Mouse (Mus musculus): ENCODE measurements around the gene Acer3. TPM values are rescaled to one million over a fixed set of nuclear protein-coding genes. Genes with fewer than 3 reads are reported as not detected.

Gene Acer3
- total RNA-seq, 1 experiment: 26.2 TPM

DNA sequence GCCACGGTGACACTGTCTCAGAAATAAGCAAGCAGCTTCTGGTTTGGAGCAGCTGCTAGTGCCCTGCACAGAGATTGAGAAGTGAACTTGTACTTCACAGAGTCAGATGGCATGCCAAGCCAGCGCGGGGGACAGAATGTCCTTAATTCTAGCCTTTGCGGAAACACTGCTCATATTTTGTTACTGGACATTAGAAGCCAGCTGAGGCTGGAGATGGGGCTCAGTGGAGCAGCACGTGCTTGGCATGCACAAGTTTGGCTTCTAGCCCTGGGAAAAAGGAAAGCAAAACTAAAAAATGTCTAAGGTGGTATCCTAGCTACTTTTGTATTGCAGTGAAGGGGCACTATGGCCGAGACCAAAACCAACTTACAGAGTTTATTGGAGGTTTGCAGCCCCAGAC lies 135.7 kb downstream of the Acer3 start:
- TF ChIP-seq MAFK (IDR thresholded peaks at IDR 0.05; ENCODE audit: insufficient read depth, low read depth, low read length): no peak
- TF ChIP-seq ZNF384 (IDR thresholded peaks at IDR 0.05; ENCODE audit: low read depth, low read length): no peak
- TF ChIP-seq ZC3H11A (IDR thresholded peaks at IDR 0.05; ENCODE audit: borderline replicate concordance, low read depth, low read length): no peak
- TF ChIP-seq HCFC1 (IDR thresholded peaks at IDR 0.05; ENCODE audit: borderline replicate concordance, insufficient read depth, low read length): no peak
- TF ChIP-seq CHD2 (IDR thresholded peaks at IDR 0.05; ENCODE audit: low read depth, low read length): no peak
- no peaks in the 10 kb centered on the region for H3K9me3 ChIP-seq (ENCODE audit: control insufficient read depth, insufficient read depth, low read depth, low read length)
- no peak for DNase-seq (ENCODE audit: low read depth, low spot score)
- no peaks in the 10 kb centered on the region for H3K36me3 ChIP-seq (ENCODE audit: control insufficient read depth, insufficient read depth, low read length, poor library complexity, severe bottlenecking)
- H3K4me3 ChIP-seq (ENCODE audit: insufficient read depth in 1 of 2, low read depth in 1 of 2, low read length in 2 of 2, poor library complexity in 1 of 2, severe bottlenecking in 1 of 2): no peak overlapping the region
- peaks cover 4 to 11% of the 10 kb centered on the region in 2 experiments; a peak in 3 of 4 replicates for H3K4me1 ChIP-seq (ENCODE audit: control insufficient read depth in 2 of 2, insufficient read depth in 2 of 2, low read length in 2 of 2, poor library complexity in 1 of 2)
- in situ Hi-C loops (cut with MboI; ENCODE audit: low sequenced_read_pairs in 2 of 2, unreplicated experiment in 2 of 2): no loop called here
- no peak overlapping the region for H3K9ac ChIP-seq (ENCODE audit: insufficient read depth, low read depth, low read length, poor library complexity, severe bottlenecking)
- no peak overlapping the region for H3K27ac ChIP-seq (ENCODE audit: insufficient read depth, low read depth, low read length, poor library complexity, severe bottlenecking)

GRCm38 (mm10) chr7:98178560-98179231 lies 142.3 kb downstream of the Acer3 start:
- TF ChIP-seq ZC3H11A (IDR thresholded peaks at IDR 0.05; ENCODE audit: borderline replicate concordance, low read depth, low read length) (no peak), MAFK (IDR thresholded peaks at IDR 0.05; ENCODE audit: insufficient read depth, low read depth, low read length) (no peak), ZNF384 (IDR thresholded peaks at IDR 0.05; ENCODE audit: low read depth, low read length) (no peak), HCFC1 (IDR thresholded peaks at IDR 0.05; ENCODE audit: borderline replicate concordance, insufficient read depth, low read length) (no peak), CHD2 (IDR thresholded peaks at IDR 0.05; ENCODE audit: low read depth, low read length) (no peak)
- in situ Hi-C loops (cut with MboI; ENCODE audit: low sequenced_read_pairs in 2 of 2, unreplicated experiment in 2 of 2): no loop called here
- no peaks in the 10 kb centered on the region for H3K9me3 ChIP-seq (ENCODE audit: control insufficient read depth, insufficient read depth, low read depth, low read length)
- H3K27ac ChIP-seq (ENCODE audit: insufficient read depth, low read depth, low read length, poor library complexity, severe bottlenecking): no peak overlapping the region
- peak overlapping the region; percentile 74 for H3K9ac ChIP-seq (ENCODE audit: insufficient read depth, low read depth, low read length, poor library complexity, severe bottlenecking)
- peaks cover 2 to 19% of the 10 kb centered on the region in 2 experiments; a peak in 3 of 4 replicates for H3K4me1 ChIP-seq (ENCODE audit: control insufficient read depth in 2 of 2, insufficient read depth in 2 of 2, low read length in 2 of 2, poor library complexity in 1 of 2)
- no peak for DNase-seq (ENCODE audit: low read depth, low spot score)
- no peaks in the 10 kb centered on the region for H3K36me3 ChIP-seq (ENCODE audit: control insufficient read depth, insufficient read depth, low read length, poor library complexity, severe bottlenecking)
- H3K4me3 ChIP-seq (ENCODE audit: insufficient read depth in 1 of 2, low read depth in 1 of 2, low read length in 2 of 2, poor library complexity in 1 of 2, severe bottlenecking in 1 of 2): peak overlapping the region; percentile 79 to 98

DNA sequence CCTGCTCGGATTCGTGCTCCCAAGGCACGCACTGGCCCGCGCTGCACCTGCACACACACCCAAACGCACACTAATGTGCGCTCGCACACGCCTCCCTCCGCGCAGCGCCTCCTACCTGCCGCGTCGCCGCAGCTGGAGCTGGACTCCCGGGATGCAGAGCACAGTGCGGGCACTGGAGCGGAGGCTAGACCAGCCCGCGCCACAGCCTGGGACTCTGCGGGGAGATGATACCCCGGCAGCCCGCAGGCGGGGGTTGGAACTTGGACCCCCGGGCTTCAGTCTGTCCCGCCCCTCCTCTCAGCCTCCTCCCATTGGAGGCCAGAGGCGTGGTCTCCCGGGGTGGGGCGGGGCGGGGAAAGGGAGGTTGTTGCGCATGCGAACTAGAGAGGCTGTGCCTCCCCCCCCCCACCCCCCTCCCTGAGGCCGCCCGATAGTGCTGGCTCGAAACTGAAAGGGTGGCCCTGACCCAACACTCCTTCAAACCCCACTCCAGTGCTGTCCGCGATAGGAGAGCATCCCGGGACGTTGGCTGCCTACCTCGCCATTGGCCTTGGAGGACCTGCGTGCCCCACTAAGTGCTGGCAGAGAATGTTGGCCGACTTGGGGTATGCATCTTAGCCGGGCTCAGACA lies 143.0 kb downstream of the Acer3 start, which contains the start of gene Capn5:
TSS of gene Capn5 (minus strand) at position 346 of the 631 bp plus-strand sequence.
- in situ Hi-C loops (cut with MboI; ENCODE audit: low sequenced_read_pairs in 2 of 2, unreplicated experiment in 2 of 2): no loop called here
- H3K27ac ChIP-seq (ENCODE audit: insufficient read depth, low read depth, low read length, poor library complexity, severe bottlenecking): no peak within 1 kb of the TSS
- TF ChIP-seq HCFC1 (IDR thresholded peaks at IDR 0.05; ENCODE audit: borderline replicate concordance, insufficient read depth, low read length) (no peak), MAFK (IDR thresholded peaks at IDR 0.05; ENCODE audit: insufficient read depth, low read depth, low read length) (no peak), ZNF384 (IDR thresholded peaks at IDR 0.05; ENCODE audit: low read depth, low read length) (no peak), ZC3H11A (IDR thresholded peaks at IDR 0.05; ENCODE audit: borderline replicate concordance, low read depth, low read length) (no peak)
- DNase-seq (ENCODE audit: low read depth, low spot score): no peak
- H3K36me3 ChIP-seq (ENCODE audit: control insufficient read depth, insufficient read depth, low read length, poor library complexity, severe bottlenecking): no peaks in the 10 kb centered on the region; the same call in 1 of the 2 replicates
- no peaks in the 10 kb centered on the region for H3K9me3 ChIP-seq (ENCODE audit: control insufficient read depth, insufficient read depth, low read depth, low read length)
- peak within 1 kb of the TSS; percentile 79 to 98 for H3K4me3 ChIP-seq (ENCODE audit: insufficient read depth in 1 of 2, low read depth in 1 of 2, low read length in 2 of 2, poor library complexity in 1 of 2, severe bottlenecking in 1 of 2)
- H3K9ac ChIP-seq (ENCODE audit: insufficient read depth, low read depth, low read length, poor library complexity, severe bottlenecking): peak within 1 kb of the TSS; percentile 74
- H3K4me1 ChIP-seq (ENCODE audit: control insufficient read depth in 2 of 2, insufficient read depth in 2 of 2, low read length in 2 of 2, poor library complexity in 1 of 2): peaks cover 4 to 23% of the 10 kb centered on the region in 2 experiments; a peak in 3 of 4 replicates

DNA sequence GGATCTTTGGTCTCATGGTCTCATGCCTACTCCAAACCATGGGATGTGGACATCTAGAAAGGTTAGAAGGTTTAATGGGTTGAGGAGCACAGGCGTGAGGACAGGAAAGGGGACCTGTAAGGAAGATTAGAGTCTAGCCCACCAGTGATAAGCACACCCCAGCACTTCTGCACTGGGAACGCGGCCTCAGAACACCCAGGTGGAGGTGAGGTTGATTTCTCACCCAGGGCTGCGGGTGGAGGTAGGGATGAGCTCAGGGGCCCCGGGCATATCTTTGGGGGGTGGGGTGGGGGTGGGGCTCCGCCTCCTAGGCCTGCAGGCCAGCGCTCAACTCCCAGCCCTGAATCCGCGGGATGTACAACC lies 143.5 kb downstream of the Acer3 start:
- peaks cover 4 to 27% of the 10 kb centered on the region in 2 experiments; a peak in 3 of 4 replicates for H3K4me1 ChIP-seq (ENCODE audit: control insufficient read depth in 2 of 2, insufficient read depth in 2 of 2, low read length in 2 of 2, poor library complexity in 1 of 2)
- no peak overlapping the region for H3K27ac ChIP-seq (ENCODE audit: insufficient read depth, low read depth, low read length, poor library complexity, severe bottlenecking)
- H3K4me3 ChIP-seq (ENCODE audit: insufficient read depth in 1 of 2, low read depth in 1 of 2, low read length in 2 of 2, poor library complexity in 1 of 2, severe bottlenecking in 1 of 2): peak overlapping the region; percentile 79 to 98
- no peaks in the 10 kb centered on the region for H3K9me3 ChIP-seq (ENCODE audit: control insufficient read depth, insufficient read depth, low read depth, low read length)
- TF ChIP-seq ZNF384 (IDR thresholded peaks at IDR 0.05; ENCODE audit: low read depth, low read length) (no peak), CHD2 (IDR thresholded peaks at IDR 0.05; ENCODE audit: low read depth, low read length) (no peak), ZC3H11A (IDR thresholded peaks at IDR 0.05; ENCODE audit: borderline replicate concordance, low read depth, low read length) (no peak), MAFK (IDR thresholded peaks at IDR 0.05; ENCODE audit: insufficient read depth, low read depth, low read length) (no peak)
- H3K36me3 ChIP-seq (ENCODE audit: control insufficient read depth, insufficient read depth, low read length, poor library complexity, severe bottlenecking): no peaks in the 10 kb centered on the region; the same call in 1 of the 2 replicates
- in situ Hi-C loops (cut with MboI; ENCODE audit: low sequenced_read_pairs in 2 of 2, unreplicated experiment in 2 of 2): no loop called here
- H3K9ac ChIP-seq (ENCODE audit: insufficient read depth, low read depth, low read length, poor library complexity, severe bottlenecking): 0 out of 2 replicates have a peak overlapping the region, but pooled peaks have one; percentile 19
- no peak for DNase-seq (ENCODE audit: low read depth, low spot score)

Data from ES-E14 (cell line).